Mouse (Mus musculus): ENCODE results near the gene Pir.

DNA sequence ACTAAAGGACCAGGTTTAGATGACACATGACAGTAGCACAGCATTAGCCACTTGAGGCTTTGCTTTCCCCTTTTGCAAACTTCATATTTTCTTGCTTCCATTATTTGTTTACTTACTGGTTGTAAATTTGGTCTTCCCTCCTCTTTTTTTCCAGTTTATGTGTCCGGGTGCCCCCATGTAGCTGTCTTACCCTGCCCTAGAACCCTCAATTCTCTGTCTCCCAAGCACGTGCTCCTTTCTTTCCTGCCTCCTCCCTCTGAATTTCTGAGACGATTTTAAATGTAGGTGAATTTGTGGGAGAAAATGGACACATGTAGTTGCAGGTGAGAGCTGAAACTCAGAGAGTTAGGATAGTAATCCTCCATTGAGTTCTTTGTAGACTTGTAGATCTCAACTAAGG is 151.3 kb downstream of the Pir start:
- TF ChIP-seq CTCF (conservative IDR thresholded peaks at IDR 0.05 in 1 of 2, IDR thresholded peaks at IDR 0.05 in 1 of 2; ENCODE audit: low read depth in 2 of 2, low read length in 2 of 2) (no peak), TCF12 (IDR thresholded peaks at IDR 0.05; ENCODE audit: low read depth, low read length) (no peak), POLR2AphosphoS2 (IDR thresholded peaks at IDR 0.05; ENCODE audit: low read depth, low read length) (no peak), ZNF384 (IDR thresholded peaks at IDR 0.05; ENCODE audit: low read depth, low read length) (no peak), GABPA (IDR thresholded peaks at IDR 0.05; ENCODE audit: insufficient replicate concordance, low read depth, low read length) (no peak), USF2 (conservative IDR thresholded peaks at IDR 0.05; ENCODE audit: low read depth, low read length) (no peak), ZMIZ1 (IDR thresholded peaks at IDR 0.05; ENCODE audit: low read depth, low read length) (no peak), E2F4 (IDR thresholded peaks at IDR 0.05; ENCODE audit: insufficient replicate concordance, low read depth, low read length) (no peak), POLR2A (IDR thresholded peaks at IDR 0.05; ENCODE audit: low read depth, low read length) (no peak), ZKSCAN1 (IDR thresholded peaks at IDR 0.05; ENCODE audit: borderline replicate concordance, low read depth, low read length) (no peak), ELF1 (IDR thresholded peaks at IDR 0.05; ENCODE audit: low read depth, low read length) (no peak)
